Comparison of ENCODE assay signal across 20 mouse cellular contexts in genomic region chr6:134969498-134969897, GRCm38 (mm10). TPM values are rescaled to one million over a fixed set of nuclear protein-coding genes. Genes with fewer than 3 reads are reported as not detected.
"Had no signal": no experiment of that assay in that cellular context is flagged by ENCODE, and none has a peak within 500 bp of the region (broad histone marks: within the 10 kb centered on the region; RNA-seq: fewer than 3 reads in every experiment).

No protein-coding gene starts in this region.

- H3K4me2 ChIP-seq: liver, embryonic 13.5 days; midbrain, embryonic 12.5 days; midbrain, embryonic 15.5 days; neural tube, embryonic 12.5 days; neural tube, embryonic 15.5 days; stomach, embryonic 15.5 days had no signal

- H3K27ac ChIP-seq: left cerebral cortex, adult 2 months; liver, embryonic 13.5 days; midbrain, embryonic 12.5 days; midbrain, embryonic 15.5 days; neural tube, embryonic 12.5 days; neural tube, embryonic 15.5 days; stomach, embryonic 15.5 days had no signal

- H3K36me3 ChIP-seq: liver, embryonic 13.5 days; midbrain, embryonic 12.5 days; midbrain, embryonic 15.5 days; neural tube, embryonic 12.5 days; neural tube, embryonic 15.5 days; stomach, embryonic 15.5 days had no signal

- H3K4me3 ChIP-seq: left cerebral cortex, adult 2 months; liver, embryonic 13.5 days; midbrain, embryonic 12.5 days; midbrain, embryonic 15.5 days; neural tube, embryonic 12.5 days; neural tube, embryonic 15.5 days; stomach, embryonic 15.5 days had no signal

- H3K4me1 ChIP-seq: midbrain, embryonic 12.5 days; midbrain, embryonic 15.5 days; neural tube, embryonic 12.5 days; neural tube, embryonic 15.5 days; stomach, embryonic 15.5 days had no signal

- H3K27me3 ChIP-seq: liver, embryonic 13.5 days; midbrain, embryonic 12.5 days; midbrain, embryonic 15.5 days; neural tube, embryonic 12.5 days; neural tube, embryonic 15.5 days; stomach, embryonic 15.5 days had no signal

- DNase-seq: kidney, adult 2 months; kidney, postnatal 10 days; kidney, postnatal 36 days; layer of hippocampus, postnatal 36 days; liver, embryonic 13.5 days; lung, adult 2 months; lung, postnatal 14 days; lung, postnatal 4 days; right cerebral cortex, adult 18-20 months; right cerebral cortex, postnatal 14 days; right cerebral cortex, postnatal 4 days; thymus, adult 18-20 months; thymus, postnatal 25 days had no signal

- H3K9ac ChIP-seq: liver, embryonic 13.5 days; midbrain, embryonic 12.5 days; midbrain, embryonic 15.5 days; neural tube, embryonic 12.5 days; neural tube, embryonic 15.5 days; stomach, embryonic 15.5 days had no signal

- ATAC-seq: midbrain, embryonic 15.5 days had no signal

- H3K9me3 ChIP-seq: liver, embryonic 13.5 days; midbrain, embryonic 12.5 days; midbrain, embryonic 15.5 days; neural tube, embryonic 12.5 days; neural tube, embryonic 15.5 days; stomach, embryonic 15.5 days had no signal

RNA-seq across cellular contexts. Expression of gene Apold1, which starts 12.0 kb away (rescaled TPM):
- total RNA-seq: megakaryocyte progenitor cell, adult 5-6 weeks had no signal
